Mouse (Mus musculus) MEL-GATA-1-ER (cell line): ENCODE data around the gene Mup14.
"Not testable (repeated sequence)": the region's sequence is repeated elsewhere in the genome, so short reads cannot be mapped to it uniquely, and the experiment has no call there.

Experiments used
- DNase-seq: peaks from one replicate; pipeline ENCODE4 v3.0.0-alpha.2; 2012; ENCODE audit warnings: low read depth; ENCODE audit errors: extremely low read depth

Mup14 gene

DNA sequence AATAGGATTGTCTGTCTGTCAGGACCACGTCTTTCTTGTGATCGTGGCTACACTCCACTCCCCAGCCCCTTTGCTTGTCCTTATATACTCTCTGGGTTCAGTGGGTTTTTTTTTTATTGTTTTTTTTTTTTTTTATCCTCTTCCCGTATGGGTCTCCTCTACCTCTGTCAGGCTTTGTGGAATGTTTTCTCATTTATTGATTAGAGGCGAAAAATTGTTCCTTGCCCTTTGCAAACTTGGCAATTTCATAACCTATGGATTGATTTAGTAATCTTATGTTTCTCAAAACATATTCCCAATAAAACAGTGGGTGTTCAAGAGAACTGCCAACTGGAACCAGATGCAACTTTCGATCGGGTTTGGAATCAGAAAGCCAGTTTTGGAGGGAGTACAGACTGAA is at the start of gene Mup14:
TSS of gene Mup14 (minus strand) at position 101 of the 400 bp plus-strand sequence.
- DNase-seq, result not testable (repeated sequence)

- DNase-seq, result not testable (repeated sequence)
Observed at GRCm38 (mm10) chr4:61338108-61338507, 34.3 kb upstream of the Mup14 start.
